Mouse (Mus musculus): ENCODE measurements around the gene Foxp1.

Gene Foxp1

DNA sequence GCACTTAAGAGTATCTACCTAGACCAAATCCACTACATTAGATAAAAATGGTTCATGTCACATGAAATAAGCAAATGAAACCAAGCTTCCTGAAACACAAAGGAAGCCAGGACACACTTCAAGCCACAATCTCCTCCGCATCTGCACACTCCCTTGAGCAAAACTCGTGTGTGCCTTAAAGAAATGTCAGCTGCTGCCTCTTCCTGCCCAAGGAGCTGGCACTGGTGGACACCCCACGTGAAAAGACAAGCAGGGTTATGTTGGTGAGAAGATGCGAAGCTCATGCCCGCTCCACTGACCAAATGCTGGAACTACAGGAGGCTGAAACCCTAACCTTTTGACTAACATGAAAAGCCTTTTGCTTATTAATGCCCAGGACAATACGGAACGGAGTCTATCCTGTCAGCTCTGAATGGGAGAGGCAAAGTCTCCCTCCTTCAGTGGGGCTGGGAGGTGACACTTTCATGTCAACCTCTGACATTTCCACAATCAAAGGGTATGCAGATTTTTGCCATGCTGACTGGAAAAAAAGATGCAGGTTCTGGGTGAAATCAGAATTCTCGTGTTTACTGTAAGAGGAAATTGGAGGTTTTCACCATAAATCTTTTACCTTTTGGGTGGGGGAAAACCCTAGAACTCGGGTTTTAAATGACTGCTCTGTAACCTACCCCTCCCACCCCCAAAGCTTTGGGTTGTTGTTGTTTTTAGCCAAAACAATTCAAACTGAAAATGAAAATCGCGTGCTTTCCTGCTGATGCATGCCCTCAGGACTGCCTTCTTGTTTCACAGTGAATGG lies 261.4 kb downstream of the Foxp1 start:
- DNase-seq (ENCODE audit: low spot score): peak; percentile 26

DNA sequence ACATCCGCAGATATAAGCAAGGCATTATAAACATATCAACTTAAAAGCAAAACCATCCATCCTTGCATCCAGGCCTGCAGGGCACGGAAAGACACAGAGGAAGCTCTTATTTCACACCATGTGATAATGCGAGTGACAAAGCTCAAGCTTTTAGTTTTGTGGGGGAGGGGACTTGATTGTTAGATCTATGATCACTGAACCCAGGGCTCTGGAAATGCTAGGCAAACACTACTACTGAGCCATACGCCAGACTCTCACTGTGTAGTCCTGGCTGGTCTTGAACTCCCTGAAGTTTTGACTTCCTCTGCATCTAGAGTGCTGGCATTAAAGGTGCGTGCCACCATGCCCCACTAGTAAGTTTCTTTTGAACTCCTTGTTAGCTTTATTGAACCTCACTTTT lies 264.2 kb downstream of the Foxp1 start:
- DNase-seq (ENCODE audit: low spot score): no peak

GRCm38 (mm10) chr6:99257676-99258075 lies 264.8 kb downstream of the Foxp1 start:
- DNase-seq (ENCODE audit: low spot score): no peak

DNA sequence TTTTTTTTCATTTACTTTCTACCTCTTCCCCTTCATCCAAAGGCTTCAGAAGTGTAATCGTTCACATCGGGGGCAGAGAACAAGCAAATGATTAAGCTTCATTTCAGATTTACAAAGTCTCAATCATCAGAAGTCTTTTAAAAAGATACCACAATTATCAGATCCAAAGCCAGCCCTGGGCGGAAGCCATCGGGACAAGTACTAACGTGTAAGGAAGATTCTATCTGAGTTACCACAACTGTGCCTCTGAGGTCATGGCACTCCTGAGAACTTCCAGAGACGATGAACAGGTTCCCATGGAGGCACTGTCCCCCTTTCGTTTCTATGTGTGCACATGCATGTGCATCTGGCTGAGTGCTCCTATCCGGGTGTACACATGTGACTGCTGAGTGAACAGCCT lies 269.2 kb downstream of the Foxp1 start:
- DNase-seq (ENCODE audit: low spot score): no peak

GRCm38 (mm10) chr6:99252816-99253215 lies 269.7 kb downstream of the Foxp1 start:
- no peak for DNase-seq (ENCODE audit: low spot score)

GRCm38 (mm10) chr6:99251924-99252323 lies 270.6 kb downstream of the Foxp1 start:
- no peak for DNase-seq (ENCODE audit: low spot score)

DNA sequence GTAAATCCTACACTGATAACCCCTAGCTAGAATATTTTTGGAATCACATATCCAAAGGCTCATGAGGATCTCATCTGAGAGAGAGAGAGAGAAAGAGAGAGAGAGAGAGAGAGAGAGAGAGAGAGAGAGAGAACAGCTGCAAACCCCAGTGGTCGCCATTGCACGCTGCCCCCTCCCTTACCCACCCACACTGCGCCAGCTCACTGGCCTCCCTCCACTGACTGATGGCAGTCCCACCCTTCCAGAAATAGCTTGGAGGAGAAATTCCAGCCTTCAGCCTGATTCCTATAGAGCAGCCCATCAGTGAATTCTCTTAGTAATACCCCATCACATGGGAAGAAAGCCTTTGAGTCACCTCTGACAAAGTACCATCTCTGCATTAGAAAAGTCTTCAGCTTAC lies 271.3 kb downstream of the Foxp1 start:
- no peak for DNase-seq (ENCODE audit: low spot score)

DNA sequence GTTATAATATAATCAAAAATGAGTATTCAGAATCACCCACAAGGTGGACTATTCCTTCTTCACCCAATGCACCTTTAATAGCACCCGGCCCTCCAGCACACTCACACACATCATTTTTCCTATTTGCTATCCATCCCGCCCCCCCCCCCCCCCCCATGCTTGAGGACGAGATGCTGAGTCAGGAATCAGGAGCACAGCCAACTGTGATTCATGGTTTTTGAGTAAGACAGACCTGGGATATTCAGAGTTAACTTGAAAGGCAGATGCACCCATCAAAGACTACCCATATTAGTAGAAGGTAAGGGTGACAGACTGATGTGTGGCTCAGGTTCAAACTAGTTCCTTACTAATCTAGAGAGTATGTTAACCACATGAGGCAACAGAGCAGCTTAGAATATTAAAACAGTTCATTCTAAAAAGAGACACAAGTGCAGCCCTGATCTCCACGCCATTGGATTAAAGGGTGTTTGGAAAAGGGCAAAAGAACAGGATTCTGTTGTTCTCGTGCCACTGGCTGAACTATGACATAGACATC lies 273.0 kb downstream of the Foxp1 start:
- no peak for DNase-seq (ENCODE audit: low spot score)

GRCm38 (mm10) chr6:99248396-99248795 lies 274.1 kb downstream of the Foxp1 start:
- no peak for DNase-seq (ENCODE audit: low spot score)

GRCm38 (mm10) chr6:99241625-99242395 lies 280.7 kb downstream of the Foxp1 start:
- DNase-seq (ENCODE audit: low spot score): no peak

DNA sequence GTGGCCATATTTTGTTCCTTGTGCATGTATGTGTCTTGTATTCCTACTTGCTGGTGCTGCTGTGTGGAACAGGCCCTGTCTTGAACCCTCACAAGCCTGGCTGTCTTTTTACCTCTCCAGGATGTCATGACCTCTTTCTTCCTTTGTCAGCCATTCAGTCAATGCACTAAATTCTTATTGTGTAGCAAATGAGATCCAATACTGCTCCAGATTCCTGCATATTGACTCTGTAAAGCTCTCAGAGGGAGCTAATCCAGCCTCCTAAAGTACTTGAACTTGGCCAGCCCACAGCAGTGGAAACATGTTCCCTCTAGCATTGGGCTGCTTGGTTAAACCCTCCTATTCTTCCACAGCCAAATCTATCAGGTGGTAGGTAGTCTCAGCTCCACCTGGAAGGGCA lies 281.8 kb downstream of the Foxp1 start:
- no peak for DNase-seq (ENCODE audit: low spot score)

DNA sequence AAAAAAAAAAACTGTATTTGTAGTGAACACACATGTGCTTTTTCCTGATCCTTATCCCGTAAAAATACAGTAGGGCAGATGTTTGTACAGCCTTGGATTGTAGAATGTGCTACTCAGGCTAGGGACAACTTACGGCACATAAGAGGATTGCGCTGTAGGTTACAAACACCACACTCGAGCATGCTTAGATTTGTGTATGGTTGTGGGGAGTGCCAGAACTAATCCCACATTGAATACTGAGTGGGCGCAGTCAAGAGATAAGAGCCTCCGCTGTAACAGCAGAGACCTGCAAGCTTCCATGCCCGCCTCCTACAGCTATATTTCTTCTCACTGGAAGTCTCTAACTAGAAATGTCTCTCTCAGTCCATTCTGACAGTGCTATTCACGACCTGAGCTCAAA lies 286.9 kb downstream of the Foxp1 start:
- no peak for DNase-seq (ENCODE audit: low spot score)

- no peak for DNase-seq (ENCODE audit: low spot score)
Measured at GRCm38 (mm10) chr6:99233411-99233810, 289.1 kb downstream of the Foxp1 start.

GRCm38 (mm10) chr6:99228336-99228870 lies 294.1 kb downstream of the Foxp1 start:
- no peak for DNase-seq (ENCODE audit: low spot score)

- no peak for DNase-seq (ENCODE audit: low spot score)
Measured at GRCm38 (mm10) chr6:99221147-99221546, 301.4 kb downstream of the Foxp1 start.

- no peak for DNase-seq (ENCODE audit: low spot score)
Measured at GRCm38 (mm10) chr6:99220472-99220871, 302.0 kb downstream of the Foxp1 start.

DNA sequence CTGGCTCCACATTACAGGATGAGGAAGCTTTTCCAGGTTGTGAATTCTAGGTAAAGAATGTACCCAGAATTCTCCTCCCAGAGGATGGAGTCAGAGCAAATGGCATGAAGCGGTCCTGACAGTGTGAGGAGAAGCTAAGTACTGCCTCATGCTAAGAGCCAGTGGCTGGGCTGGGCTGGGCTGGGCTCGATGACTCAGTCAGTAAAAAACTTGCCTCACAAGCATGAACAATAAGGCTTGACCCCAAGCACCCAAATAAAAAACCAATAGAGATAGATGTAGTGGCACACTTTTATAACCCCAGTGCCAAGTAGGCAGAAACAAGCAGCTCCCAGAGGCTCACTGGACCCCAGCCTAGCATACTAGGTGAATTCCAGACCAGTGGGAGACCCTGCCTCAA lies 304.7 kb downstream of the Foxp1 start:
- DNase-seq (ENCODE audit: low spot score): no peak

- DNase-seq (ENCODE audit: low spot score): no peak
Measured at GRCm38 (mm10) chr6:99217155-99217554, 305.4 kb downstream of the Foxp1 start.

DNA sequence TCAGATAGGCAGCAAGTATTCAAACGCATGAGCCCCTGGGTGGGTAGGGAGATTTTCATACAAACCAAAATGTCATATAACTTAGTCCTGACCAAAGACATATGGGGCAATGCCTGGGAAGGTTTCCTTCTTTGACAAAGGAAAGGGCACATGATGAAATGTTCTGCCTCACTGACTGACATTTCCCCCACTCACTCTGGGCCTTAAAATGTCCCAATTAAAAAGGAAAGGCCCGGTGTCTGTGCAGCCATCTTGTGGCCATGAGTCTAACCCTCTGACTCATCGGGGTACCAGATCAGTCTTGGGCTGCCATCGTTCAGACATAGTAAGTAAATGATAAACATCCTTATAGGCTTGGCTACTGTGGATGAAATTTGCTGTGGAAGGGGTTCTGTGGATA lies 310.1 kb downstream of the Foxp1 start:
- no peak for DNase-seq (ENCODE audit: low spot score)

- DNase-seq (ENCODE audit: low spot score): no peak
Measured at GRCm38 (mm10) chr6:99211663-99212333, 310.7 kb downstream of the Foxp1 start.

GRCm38 (mm10) chr6:99210161-99210560 lies 312.4 kb downstream of the Foxp1 start:
- no peak for DNase-seq (ENCODE audit: low spot score)

- DNase-seq (ENCODE audit: low spot score): no peak
Measured at GRCm38 (mm10) chr6:99207226-99207885, 315.2 kb downstream of the Foxp1 start.

All from spleen, adult 12 weeks (tissue).